Comparison of ENCODE assay signal across 8 mouse cellular contexts in the genomic region with DNA sequence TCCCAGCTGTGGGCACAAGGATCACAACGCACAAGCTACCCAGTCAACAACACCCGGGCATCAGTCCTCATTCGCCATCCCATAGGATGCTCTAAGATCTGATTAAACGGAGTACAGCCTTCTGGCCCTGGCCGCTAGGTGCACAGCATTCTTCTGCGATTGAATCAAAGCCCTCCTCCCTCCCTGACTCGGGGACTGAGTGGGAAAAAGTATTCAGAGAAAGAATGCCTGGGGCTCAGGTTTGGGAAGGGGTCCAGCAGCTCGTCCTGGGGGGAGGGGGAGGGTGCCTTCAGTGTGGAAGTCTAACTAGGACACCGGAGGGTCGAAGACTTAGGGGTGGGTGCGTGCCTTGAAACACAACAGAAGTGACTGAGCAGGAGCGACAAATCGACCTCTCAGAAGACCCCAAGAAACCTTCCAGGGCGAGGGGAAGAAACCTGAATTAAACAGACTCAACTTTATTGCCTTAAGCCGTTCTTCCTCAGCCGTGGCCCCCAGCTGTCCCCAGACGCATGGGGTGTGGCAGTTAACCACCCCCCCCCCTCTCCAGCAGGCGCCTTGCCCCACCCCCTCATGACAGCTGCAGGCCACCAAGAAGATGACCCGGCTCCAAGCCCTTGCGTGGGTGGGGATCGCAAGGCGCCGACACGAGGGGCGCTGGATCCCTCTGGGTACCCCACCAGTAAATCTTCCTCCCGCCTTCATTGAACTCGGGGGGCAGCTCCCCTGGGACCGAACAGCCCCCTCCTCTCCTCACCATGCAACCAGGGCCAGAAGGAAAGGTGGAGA. TPM values are rescaled to one million over a fixed set of nuclear protein-coding genes. Genes with fewer than 3 reads are reported as not detected.
DNase-seq lines count a peak whose midpoint lies in the region; ATAC-seq and TF ChIP-seq lines count a peak whose summit lies in the region.

No protein-coding gene starts in this region.

- intact Hi-C loops in left cerebral cortex, adult 2 months (cut with DNase I), result no loop called here

- no peak; the same call in 1 of the 2 replicates for TF ChIP-seq CTCF in left cerebral cortex, adult 2 months (IDR thresholded peaks at IDR 0.05)
- 0 out of 2 replicates have a peak, but pooled peaks have one; percentile 8 for TF ChIP-seq CTCF in liver, embryonic 14.5 days (IDR thresholded peaks at IDR 0.05; ENCODE audit: low read depth)

- ATAC-seq in heart, embryonic 15.5 days (replicated peaks; ENCODE audit: insufficient number of reproducible peaks, insufficient read depth, low FRiP score, low read depth), result peak; percentile 19; the same call in 1 of the 2 replicates
- no peak for ATAC-seq in liver, embryonic 14.5 days (ENCODE audit: insufficient read depth)

- H3K36me3 ChIP-seq in heart, embryonic 15.5 days, result no peaks in the 10 kb centered on the region
- H3K36me3 ChIP-seq in liver, embryonic 14.5 days (replicated peaks; ENCODE audit: control insufficient read depth, insufficient read depth, low read depth), result no peaks in the 10 kb centered on the region
- no peaks in the 10 kb centered on the region for H3K36me3 ChIP-seq in splenic B cell, adult 2 months (ENCODE audit: control insufficient read depth, insufficient read depth, low read length, poor library complexity, severe bottlenecking)

- H3K4me1 ChIP-seq in heart, embryonic 15.5 days (replicated peaks), result peaks cover 22% of the 10 kb centered on the region
- H3K4me1 ChIP-seq in liver, embryonic 14.5 days (replicated peaks; ENCODE audit: control insufficient read depth in 2 of 2, insufficient read depth in 2 of 2, low read length in 1 of 2), result no peaks in the 10 kb centered on the region

- peak overlapping the region; percentile 98 for H3K4me2 ChIP-seq in heart, embryonic 15.5 days
- peak overlapping the region; percentile 76 for H3K4me2 ChIP-seq in liver, embryonic 14.5 days (ENCODE audit: low read depth)

- no peak for TF ChIP-seq EP300 in liver, embryonic 14.5 days (IDR thresholded peaks at IDR 0.05; ENCODE audit: low read depth)

- H3K9ac ChIP-seq in heart, embryonic 15.5 days, result peak overlapping the region; percentile 63
- no peak overlapping the region; the same call in 1 of the 2 replicates for H3K9ac ChIP-seq in liver, embryonic 14.5 days (replicated peaks)

- H3K9me3 ChIP-seq in heart, embryonic 15.5 days (replicated peaks), result no peaks in the 10 kb centered on the region
- H3K9me3 ChIP-seq in liver, embryonic 14.5 days (ENCODE audit: control insufficient read depth, low read length), result no peaks in the 10 kb centered on the region

- DNase-seq in left cerebral cortex, adult 2 months (ENCODE audit: extremely low spot score in 1 of 2, low spot score in 2 of 2), result no peak
- no peak for DNase-seq in left cerebral cortex, adult 8-10 months (ENCODE audit: low spot score in 2 of 2)
- peak; percentile 63 for DNase-seq in embryo, embryonic 11 days
- no peak for DNase-seq in liver, embryonic 14.5 days (ENCODE audit: low read depth in 3 of 3, low spot score in 3 of 3)
- DNase-seq in splenic B cell, adult 2 months (ENCODE audit: low read depth, low spot score), result peak; percentile 37
- DNase-seq in thymus, postnatal 0 days (ENCODE audit: low spot score), result no peak
- no peak for DNase-seq in cerebellum, adult 11 months

- 3% methylated on average over 27 of the region's 28 CpGs for WGBS in heart, embryonic 15.5 days
- WGBS in liver, embryonic 14.5 days (ENCODE audit: insufficient replicate concordance), result 5% methylated on average over 27 of the region's 28 CpGs

- H3K27ac ChIP-seq in left cerebral cortex, adult 2 months, result no peak overlapping the region
- no peak overlapping the region for H3K27ac ChIP-seq in heart, embryonic 15.5 days
- no peak overlapping the region for H3K27ac ChIP-seq in liver, embryonic 14.5 days

- H3K4me3 ChIP-seq in left cerebral cortex, adult 2 months, result peak overlapping the region; percentile 53
- peak overlapping the region; percentile 64 for H3K4me3 ChIP-seq in heart, embryonic 15.5 days
- H3K4me3 ChIP-seq in liver, embryonic 14.5 days (ENCODE audit: insufficient read depth in 1 of 2, low read depth in 2 of 2, low read length in 2 of 2), result peak overlapping the region in 1 of 2 experiments; percentile 52; a peak in 2 of 4 replicates

- peaks cover 18% of the 10 kb centered on the region for H3K27me3 ChIP-seq in heart, embryonic 15.5 days
- H3K27me3 ChIP-seq in liver, embryonic 14.5 days (ENCODE audit: control insufficient read depth, insufficient read depth, low read length), result peaks cover 28% of the 10 kb centered on the region
- no peaks in the 10 kb centered on the region; the same call in 1 of the 2 replicates for H3K27me3 ChIP-seq in splenic B cell, adult 2 months (ENCODE audit: control insufficient read depth, insufficient read depth, low read length, poor library complexity, severe bottlenecking)

RNA-seq across cellular contexts. Expression of a gene that starts 0.5 kb away (rescaled TPM):
- 1 to 10 TPM; 1.8 to 2.2 TPM for total RNA-seq in left cerebral cortex, adult 2 months (2021)
- 1 to 10 TPM; 1.6 to 2.7 (median 2.3) TPM for total RNA-seq in left cerebral cortex, adult 8-10 months (2022)
- 2.1 and 2.3 TPM in 2 replicates for polyA plus RNA-seq in heart, embryonic 15.5 days (2015; fragmentation: Nextera tagmentation; extraction: Ambion mirVana)
- polyA plus RNA-seq in liver, embryonic 14.5 days (2012; rRNA removed), result 0.01 and 0.03 TPM in 2 replicates
- 0.08 TPM in 1 of 2 replicates, not detected in the other for polyA plus RNA-seq in liver, embryonic 14.5 days (2014; fragmentation: Nextera tagmentation; extraction: Ambion mirVana)
- polyA plus RNA-seq in thymus, postnatal 0 days (2015; fragmentation: Nextera tagmentation; extraction: Ambion mirVana), result 0.31 and 0.35 TPM in 2 replicates

RNA-seq across cellular contexts. Expression of a gene that starts 25.7 kb away (rescaled TPM):
- total RNA-seq in left cerebral cortex, adult 2 months (2021), result 10 to 100 TPM; 22.5 to 25.9 TPM
- total RNA-seq in left cerebral cortex, adult 8-10 months (2022), result 10 to 100 TPM; 15.2 to 22.8 (median 18.4) TPM
- polyA plus RNA-seq in heart, embryonic 15.5 days (2015; fragmentation: Nextera tagmentation; extraction: Ambion mirVana), result 1.4 and 3.1 TPM in 2 replicates
- 1.2 and 1.5 TPM in 2 replicates for polyA plus RNA-seq in liver, embryonic 14.5 days (2012; rRNA removed)
- polyA plus RNA-seq in liver, embryonic 14.5 days (2014; fragmentation: Nextera tagmentation; extraction: Ambion mirVana), result 0.74 and 0.91 TPM in 2 replicates
- 3.3 and 3.6 TPM in 2 replicates for polyA plus RNA-seq in thymus, postnatal 0 days (2015; fragmentation: Nextera tagmentation; extraction: Ambion mirVana)

RNA-seq across cellular contexts. Expression of a gene that starts 48.3 kb away (rescaled TPM):
- 100 to 1,000 TPM; 115 to 123 TPM for total RNA-seq in left cerebral cortex, adult 2 months (2021)
- total RNA-seq in left cerebral cortex, adult 8-10 months (2022), result 100 to 1,000 TPM; 123 to 128 (median 127) TPM
- 262 and 276 TPM in 2 replicates for polyA plus RNA-seq in heart, embryonic 15.5 days (2015; fragmentation: Nextera tagmentation; extraction: Ambion mirVana)
- polyA plus RNA-seq in liver, embryonic 14.5 days (2012; rRNA removed), result 45.8 and 60.8 TPM in 2 replicates
- 241 and 248 TPM in 2 replicates for polyA plus RNA-seq in liver, embryonic 14.5 days (2014; fragmentation: Nextera tagmentation; extraction: Ambion mirVana)
- polyA plus RNA-seq in thymus, postnatal 0 days (2015; fragmentation: Nextera tagmentation; extraction: Ambion mirVana), result 504 and 513 TPM in 2 replicates

RNA-seq across cellular contexts. Expression of a gene that starts 48.6 kb away (rescaled TPM):
- total RNA-seq in left cerebral cortex, adult 2 months (2021), result 10 to 100 TPM; 29.4 to 30.1 TPM
- total RNA-seq in left cerebral cortex, adult 8-10 months (2022), result 10 to 100 TPM; 28.6 to 40.7 (median 32.0) TPM
- 33.1 and 43.1 TPM in 2 replicates for polyA plus RNA-seq in heart, embryonic 15.5 days (2015; fragmentation: Nextera tagmentation; extraction: Ambion mirVana)
- polyA plus RNA-seq in liver, embryonic 14.5 days (2012; rRNA removed), result 22.3 and 24.5 TPM in 2 replicates
- 33.2 and 33.8 TPM in 2 replicates for polyA plus RNA-seq in liver, embryonic 14.5 days (2014; fragmentation: Nextera tagmentation; extraction: Ambion mirVana)
- polyA plus RNA-seq in thymus, postnatal 0 days (2015; fragmentation: Nextera tagmentation; extraction: Ambion mirVana), result 87.7 and 96.2 TPM in 2 replicates

Comparison
In these comparisons a context has a peak if more than half of its experiments do, and no peak if none do; other contexts are left out.
1. DNase-seq: peak in embryo, embryonic 11 days (single experiment) and splenic B cell, adult 2 months (single experiment); none in left cerebral cortex, adult 2 months (0 of 2), left cerebral cortex, adult 8-10 months (0 of 2), liver, embryonic 14.5 days (0 of 3), thymus, postnatal 0 days (single experiment) and cerebellum, adult 11 months (single experiment).